ENCODE assay signal across 21 mouse cellular contexts in genomic region chr5:134294606-134295005, GRCm38 (mm10). TPM values are rescaled to one million over a fixed set of nuclear protein-coding genes. Genes with fewer than 3 reads are reported as not detected.
DNase-seq lines count a peak whose midpoint lies in the region; ATAC-seq and TF ChIP-seq lines count a peak whose summit lies in the region.
"Had no signal": no experiment of that assay in that cellular context is flagged by ENCODE, and none has a peak within 500 bp of the region (broad histone marks: within the 10 kb centered on the region; RNA-seq: fewer than 3 reads in every experiment).

No protein-coding gene starts in this region.

- no peak for TF ChIP-seq POLR2A in liver, adult 2 months (IDR thresholded peaks at IDR 0.05; ENCODE audit: extremely low read depth, insufficient read depth, low read length)

- peak; percentile 43 for DNase-seq in adrenal gland, postnatal 14 days
- no peak for DNase-seq in adrenal gland, adult 18-20 months (ENCODE audit: low spot score in 2 of 2)
- peak; percentile 46 for DNase-seq in liver, adult 2 months (ENCODE audit: extremely low read depth, low read depth, low spot score)
- no peak for DNase-seq in liver, postnatal 0 days
- DNase-seq in kidney, postnatal 14 days = peak; percentile 60
- no peak for DNase-seq in frontal cortex, postnatal 36 days (ENCODE audit: low spot score in 2 of 2)
- no peak for DNase-seq in frontal cortex, postnatal 25 days (ENCODE audit: low spot score in 2 of 2)
- DNase-seq: adrenal gland, postnatal 25 days; B cell, adult 2 months; cerebellum, postnatal 14 days; embryo, embryonic 11 days; gastrocnemius, adult 2 months; gastrocnemius, postnatal 25 days; heart, postnatal 36 days had no signal

- peaks cover 14% of the 10 kb centered on the region for H3K4me1 ChIP-seq in liver, adult 2 months (ENCODE audit: control insufficient read depth, insufficient read depth, low read length)
- H3K4me1 ChIP-seq in liver, postnatal 0 days (ENCODE audit: insufficient read depth) = no peaks in the 10 kb centered on the region; the same call in 1 of the 2 replicates
- H3K4me1 ChIP-seq: forebrain, embryonic 10.5 days; hindbrain, embryonic 15.5 days had no signal

- H3K9me3 ChIP-seq in liver, postnatal 0 days (ENCODE audit: low read length) = no peaks in the 10 kb centered on the region
- H3K9me3 ChIP-seq: embryonic facial prominence, embryonic 15.5 days; hindbrain, embryonic 15.5 days had no signal

- peak overlapping the region; percentile 70 for H3K27ac ChIP-seq in liver, adult 2 months (replicated peaks; ENCODE audit: insufficient read depth, low read depth, low read length)
- H3K27ac ChIP-seq in liver, postnatal 0 days (ENCODE audit: low read depth) = no peak overlapping the region
- H3K27ac ChIP-seq: embryonic facial prominence, embryonic 15.5 days; forebrain, embryonic 10.5 days; gastrocnemius, adult 2 months; hindbrain, embryonic 15.5 days had no signal

- TF ChIP-seq EP300 in liver, postnatal 0 days (IDR thresholded peaks at IDR 0.05; ENCODE audit: low read depth) = no peak

- H3K4me3 ChIP-seq in liver, adult 2 months (ENCODE audit: insufficient read depth, low read depth, low read length) = no peak overlapping the region
- no peak overlapping the region for H3K4me3 ChIP-seq in liver, postnatal 0 days (ENCODE audit: low read depth, low read length)
- H3K4me3 ChIP-seq: embryonic facial prominence, embryonic 15.5 days; erythroblast, embryonic 14.5 days; forebrain, embryonic 10.5 days; gastrocnemius, adult 2 months; heart, embryonic 12.5 days; hindbrain, embryonic 15.5 days had no signal

- 29% methylated on average over 7 of the region's 7 CpGs for WGBS in liver, adult 2 months
- WGBS in liver, postnatal 0 days (ENCODE audit: insufficient replicate concordance) = 85% methylated on average over 7 of the region's 7 CpGs

- peaks cover 14% of the 10 kb centered on the region; the same call in 1 of the 2 replicates for H3K79me2 ChIP-seq in liver, adult 2 months (ENCODE audit: control insufficient read depth, insufficient read depth, low read length)

- no peak overlapping the region for H3K9ac ChIP-seq in liver, adult 2 months (ENCODE audit: low read depth, low read length)
- H3K9ac ChIP-seq in liver, postnatal 0 days (replicated peaks) = no peak overlapping the region
- H3K9ac ChIP-seq: embryonic facial prominence, embryonic 15.5 days; heart, embryonic 12.5 days; hindbrain, embryonic 15.5 days had no signal

- H3K27me3 ChIP-seq in liver, adult 2 months (ENCODE audit: control insufficient read depth, insufficient read depth, low read length) = no peaks in the 10 kb centered on the region
- H3K27me3 ChIP-seq in liver, postnatal 0 days (ENCODE audit: insufficient read depth, low read length) = no peaks in the 10 kb centered on the region
- H3K27me3 ChIP-seq: embryonic facial prominence, embryonic 15.5 days; heart, embryonic 12.5 days; hindbrain, embryonic 15.5 days had no signal

- H3K36me3 ChIP-seq in liver, adult 2 months (ENCODE audit: control insufficient read depth, insufficient read depth, low read length) = peaks cover 24% of the 10 kb centered on the region; the same call in 1 of the 2 replicates
- peaks cover 38% of the 10 kb centered on the region for H3K36me3 ChIP-seq in liver, postnatal 0 days (replicated peaks; ENCODE audit: insufficient read depth, low read length)

- no peak for TF ChIP-seq CTCF in liver, adult 2 months (IDR thresholded peaks at IDR 0.05; ENCODE audit: low read depth, low read length)
- TF ChIP-seq CTCF in liver, postnatal 0 days (IDR thresholded peaks at IDR 0.05; ENCODE audit: low read depth) = no peak

- no peak for ATAC-seq in liver, postnatal 0 days
- ATAC-seq: CD4-positive, CD25-positive, alpha-beta regulatory T cell, adult 4 months; forebrain, embryonic 14.5 days had no signal

- H3K4me2 ChIP-seq in liver, postnatal 0 days (ENCODE audit: low read depth, low read length) = no peak overlapping the region
- H3K4me2 ChIP-seq: embryonic facial prominence, embryonic 15.5 days; heart, embryonic 12.5 days; hindbrain, embryonic 15.5 days had no signal

RNA-seq across cellular contexts. Expression of gene Gtf2i, which starts 20.0 kb away (rescaled TPM):
- 231 and 237 TPM in 2 replicates for total RNA-seq in adrenal gland, postnatal 14 days (2021)
- total RNA-seq in adrenal gland, adult 18-20 months (2021) = 100 to 1,000 TPM; 170 to 215 TPM
- total RNA-seq in liver, adult 2 months (2014; rRNA removed) = 54.2 and 58.3 TPM in 2 replicates
- polyA plus RNA-seq in liver, adult 2 months (2012; rRNA removed) = 31.7 and 37.9 TPM in 2 replicates
- 29.8 and 34.7 TPM in 2 replicates for polyA plus RNA-seq in liver, postnatal 0 days (2015; fragmentation: Nextera tagmentation; extraction: Ambion mirVana)

Comparison
In these comparisons a context has a peak if more than half of its experiments do, and no peak if none do; other contexts are left out.
1. DNase-seq: peak in adrenal gland, postnatal 14 days (single experiment), liver, adult 2 months (single experiment) and kidney, postnatal 14 days (single experiment); none in adrenal gland, adult 18-20 months (0 of 2), liver, postnatal 0 days (single experiment), frontal cortex, postnatal 36 days (0 of 2) and frontal cortex, postnatal 25 days (0 of 2).